Mouse (Mus musculus): Measurements from ENCODE around the gene Isca2.

DNA sequence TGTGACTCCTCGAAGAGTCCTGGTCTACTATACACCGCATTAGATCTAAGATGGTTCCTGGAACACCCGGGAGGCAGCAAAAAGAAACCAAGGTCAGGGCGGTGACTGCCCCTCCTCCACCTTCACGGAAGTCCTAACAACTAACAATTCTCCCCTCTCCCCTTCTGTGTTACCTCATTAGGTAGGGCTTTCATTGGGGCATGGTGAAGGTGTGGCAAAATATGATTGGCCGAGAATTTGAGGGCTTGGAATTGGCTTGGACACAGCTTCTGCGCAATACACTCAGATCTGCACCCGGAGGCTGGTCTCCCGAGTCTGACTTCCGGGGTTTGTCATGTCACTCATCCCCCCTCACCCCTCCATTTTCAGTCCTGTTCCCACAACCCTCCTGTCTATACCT, 44.6 kb upstream of the Isca2 start:
- no peak for TF ChIP-seq POLR2A (IDR thresholded peaks at IDR 0.05; ENCODE audit: insufficient read length, low read depth)
- no peak for TF ChIP-seq E2F4 (IDR thresholded peaks at IDR 0.05; ENCODE audit: insufficient read depth)
- no peak for TF ChIP-seq USF1 (IDR thresholded peaks at IDR 0.05; ENCODE audit: low read depth)
- TF ChIP-seq TCF12 (IDR thresholded peaks at IDR 0.05; ENCODE audit: insufficient read depth, poor library complexity, severe bottlenecking): no peak
- no peak for TF ChIP-seq MYOG (IDR thresholded peaks at IDR 0.05; ENCODE audit: control insufficient read depth in 1 of 3, insufficient read depth in 1 of 3, insufficient read length in 2 of 3, low read depth in 2 of 3)
- TF ChIP-seq MAX (IDR thresholded peaks at IDR 0.05; ENCODE audit: low read depth): no peak
- no peak for TF ChIP-seq REST (IDR thresholded peaks at IDR 0.05; ENCODE audit: insufficient read depth, insufficient read length)
- TF ChIP-seq POLR2AphosphoS2 (IDR thresholded peaks at IDR 0.05; ENCODE audit: insufficient read length, low read depth): no peak
- TF ChIP-seq TCF3 (IDR thresholded peaks at IDR 0.05; ENCODE audit: insufficient read length, low read depth): no peak
- no peak for TF ChIP-seq CEBPB (IDR thresholded peaks at IDR 0.05; ENCODE audit: insufficient read depth, poor library complexity, severe bottlenecking)
